11 mouse cellular contexts compared by ENCODE assay signal in genomic region chr15:78354958-78355357, GRCm38 (mm10). TPM values are rescaled to one million over a fixed set of nuclear protein-coding genes. Genes with fewer than 3 reads are reported as not detected.
DNase-seq lines count a peak whose midpoint lies in the region; ATAC-seq and TF ChIP-seq lines count a peak whose summit lies in the region.
"Had no signal": no experiment of that assay in that cellular context is flagged by ENCODE, and none has a peak within 500 bp of the region (broad histone marks: within the 10 kb centered on the region; RNA-seq: fewer than 3 reads in every experiment).

No protein-coding gene starts in this region.

- H3K36me3 ChIP-seq in limb, embryonic 11.5 days (ENCODE audit: control insufficient read depth, insufficient read depth, low read length), result no peaks in the 10 kb centered on the region
- H3K36me3 ChIP-seq in limb, embryonic 10.5 days, result no peaks in the 10 kb centered on the region
- no peaks in the 10 kb centered on the region for H3K36me3 ChIP-seq in embryonic facial prominence, embryonic 10.5 days (replicated peaks)
- no peaks in the 10 kb centered on the region for H3K36me3 ChIP-seq in liver, postnatal 0 days (replicated peaks; ENCODE audit: insufficient read depth, low read length)
- no peaks in the 10 kb centered on the region for H3K36me3 ChIP-seq in splenic B cell, adult 2 months (ENCODE audit: control insufficient read depth, insufficient read depth, low read length, poor library complexity, severe bottlenecking)

- 0% methylated on average over 1 of the region's 1 CpGs for WGBS in cerebellum, adult 2 months
- 0% methylated on average over 1 of the region's 1 CpGs for WGBS in limb, embryonic 11.5 days
- WGBS in limb, embryonic 10.5 days, result 0% methylated on average over 1 of the region's 1 CpGs
- 0% methylated on average over 1 of the region's 1 CpGs for WGBS in embryonic facial prominence, embryonic 10.5 days
- 0% methylated on average over 1 of the region's 1 CpGs for WGBS in liver, postnatal 0 days (ENCODE audit: insufficient replicate concordance)

- H3K4me2 ChIP-seq in limb, embryonic 11.5 days (ENCODE audit: low read depth, severe bottlenecking), result no peak overlapping the region
- H3K4me2 ChIP-seq in liver, postnatal 0 days (ENCODE audit: low read depth, low read length), result no peak overlapping the region

- H3K4me3 ChIP-seq in cerebellum, adult 2 months (replicated peaks; ENCODE audit: insufficient read depth, low read depth, low read length), result no peak overlapping the region
- H3K4me3 ChIP-seq in limb, embryonic 11.5 days (ENCODE audit: low read depth, low read length), result no peak overlapping the region
- H3K4me3 ChIP-seq in limb, embryonic 10.5 days, result no peak overlapping the region
- H3K4me3 ChIP-seq in embryonic facial prominence, embryonic 10.5 days, result no peak overlapping the region
- H3K4me3 ChIP-seq in liver, postnatal 0 days (ENCODE audit: low read depth, low read length), result no peak overlapping the region

- no peaks in the 10 kb centered on the region for H3K9me3 ChIP-seq in limb, embryonic 11.5 days (ENCODE audit: control insufficient read depth, low read length)
- H3K9me3 ChIP-seq in limb, embryonic 10.5 days (replicated peaks), result no peaks in the 10 kb centered on the region
- no peaks in the 10 kb centered on the region for H3K9me3 ChIP-seq in embryonic facial prominence, embryonic 10.5 days
- H3K9me3 ChIP-seq in liver, postnatal 0 days (ENCODE audit: low read length), result no peaks in the 10 kb centered on the region
- H3K9me3 ChIP-seq: G1E had no signal

- no peak overlapping the region for H3K9ac ChIP-seq in limb, embryonic 11.5 days (ENCODE audit: low read length)
- no peak overlapping the region for H3K9ac ChIP-seq in liver, postnatal 0 days (replicated peaks)

- no peaks in the 10 kb centered on the region for H3K4me1 ChIP-seq in cerebellum, adult 2 months (ENCODE audit: control insufficient read depth, insufficient read depth, low read length)
- no peaks in the 10 kb centered on the region for H3K4me1 ChIP-seq in limb, embryonic 11.5 days (ENCODE audit: control insufficient read depth, insufficient read depth, low read length)
- H3K4me1 ChIP-seq in limb, embryonic 10.5 days, result no peaks in the 10 kb centered on the region
- no peaks in the 10 kb centered on the region for H3K4me1 ChIP-seq in embryonic facial prominence, embryonic 10.5 days
- peaks cover 3% of the 10 kb centered on the region; the same call in 1 of the 2 replicates for H3K4me1 ChIP-seq in liver, postnatal 0 days (ENCODE audit: insufficient read depth)

- H3K27me3 ChIP-seq in cerebellum, adult 2 months (ENCODE audit: control insufficient read depth, insufficient read depth, low read length), result no peaks in the 10 kb centered on the region; the same call in 1 of the 2 replicates
- no peaks in the 10 kb centered on the region for H3K27me3 ChIP-seq in limb, embryonic 11.5 days (ENCODE audit: control insufficient read depth, insufficient read depth, low read length)
- 0 out of 2 replicates have a peak, but pooled peaks cover 6% of the 10 kb centered on the region for H3K27me3 ChIP-seq in limb, embryonic 10.5 days (ENCODE audit: low read depth, poor library complexity, severe bottlenecking)
- no peaks in the 10 kb centered on the region for H3K27me3 ChIP-seq in embryonic facial prominence, embryonic 10.5 days (replicated peaks; ENCODE audit: low read depth, poor library complexity, severe bottlenecking)
- no peaks in the 10 kb centered on the region for H3K27me3 ChIP-seq in liver, postnatal 0 days (ENCODE audit: insufficient read depth, low read length)
- H3K27me3 ChIP-seq in splenic B cell, adult 2 months (ENCODE audit: control insufficient read depth, insufficient read depth, low read length, poor library complexity, severe bottlenecking), result no peaks in the 10 kb centered on the region

- no peak for ATAC-seq in limb, embryonic 11.5 days (ENCODE audit: insufficient number of reproducible peaks, low FRiP score, low TSS enrichment, low read depth)
- peak; percentile 57; the same call in 1 of the 2 replicates for ATAC-seq in liver, postnatal 0 days

- TF ChIP-seq CTCF in cerebellum, adult 2 months (IDR thresholded peaks at IDR 0.05; ENCODE audit: borderline replicate concordance, insufficient read depth, low read depth, low read length), result peak; percentile 57
- peak; percentile 80 for TF ChIP-seq CTCF in liver, postnatal 0 days (IDR thresholded peaks at IDR 0.05; ENCODE audit: low read depth)

- DNase-seq in cerebellum, adult 2 months, result peak; percentile 23 to 30
- DNase-seq in cerebellum, adult 9-11 months, result no peak
- DNase-seq in limb, embryonic 11.5 days (ENCODE audit: low spot score), result peak; percentile 27
- no peak for DNase-seq in limb, embryonic 10.5 days (ENCODE audit: low spot score)
- DNase-seq in adrenal gland, adult 18-20 months (ENCODE audit: low spot score in 2 of 2), result peak; percentile 46 to 52
- peak; percentile 19 for DNase-seq in embryonic facial prominence, embryonic 10.5 days (ENCODE audit: low spot score)
- DNase-seq in liver, postnatal 0 days, result peak; percentile 62
- DNase-seq in splenic B cell, adult 2 months (ENCODE audit: low read depth, low spot score), result peak; percentile 63

- H3K27ac ChIP-seq in cerebellum, adult 2 months (ENCODE audit: insufficient read depth, low read length), result no peak overlapping the region
- no peak overlapping the region for H3K27ac ChIP-seq in limb, embryonic 11.5 days (replicated peaks; ENCODE audit: low read depth, low read length)
- H3K27ac ChIP-seq in limb, embryonic 10.5 days, result no peak overlapping the region
- H3K27ac ChIP-seq in embryonic facial prominence, embryonic 10.5 days (replicated peaks), result no peak overlapping the region
- H3K27ac ChIP-seq in liver, postnatal 0 days (ENCODE audit: low read depth), result no peak overlapping the region

- TF ChIP-seq EP300 in liver, postnatal 0 days (IDR thresholded peaks at IDR 0.05; ENCODE audit: low read depth), result no peak

- TF ChIP-seq POLR2A in cerebellum, adult 2 months (IDR thresholded peaks at IDR 0.05; ENCODE audit: borderline replicate concordance, insufficient read depth, low read length), result no peak

RNA-seq across cellular contexts. Expression of gene Csf2rb, which starts 29.4 kb away (rescaled TPM):
- 0.30 and 0.33 TPM in 2 replicates for polyA plus RNA-seq in cerebellum, adult 2 months (2012; rRNA removed)
- polyA plus RNA-seq in limb, embryonic 11.5 days (2014; fragmentation: Nextera tagmentation; extraction: Ambion mirVana), result 1.3 and 1.5 TPM in 2 replicates
- 1.5 and 3.3 TPM in 2 replicates for polyA plus RNA-seq in limb, embryonic 10.5 days (2016; fragmentation: Nextera tagmentation; extraction: Ambion mirVana)
- total RNA-seq in adrenal gland, adult 18-20 months (2021), result 1 to 10 TPM; 5.6 to 8.4 TPM
- polyA plus RNA-seq in embryonic facial prominence, embryonic 10.5 days (2016; fragmentation: Nextera tagmentation; extraction: Ambion mirVana), result 2.1 and 2.2 TPM in 2 replicates
- 8.9 and 9.6 TPM in 2 replicates for polyA plus RNA-seq in liver, postnatal 0 days (2015; fragmentation: Nextera tagmentation; extraction: Ambion mirVana)

RNA-seq across cellular contexts. Expression of gene Tex33, which starts 40.8 kb away (rescaled TPM):
- 0.13 TPM in 1 of 2 replicates, not detected in the other for polyA plus RNA-seq in cerebellum, adult 2 months (2012; rRNA removed)
- polyA plus RNA-seq in limb, embryonic 11.5 days (2014; fragmentation: Nextera tagmentation; extraction: Ambion mirVana), result not detected in 2 replicates
- polyA plus RNA-seq in limb, embryonic 10.5 days (2016; fragmentation: Nextera tagmentation; extraction: Ambion mirVana), result not detected in 2 replicates
- not detected for total RNA-seq in adrenal gland, adult 18-20 months (2021)
- polyA plus RNA-seq in embryonic facial prominence, embryonic 10.5 days (2016; fragmentation: Nextera tagmentation; extraction: Ambion mirVana), result not detected in 2 replicates
- polyA plus RNA-seq in liver, postnatal 0 days (2015; fragmentation: Nextera tagmentation; extraction: Ambion mirVana), result not detected in 2 replicates
- total RNA-seq: heart, adult 18-20 months had no signal
- polyA plus RNA-seq: G1E; liver, embryonic 16.5 days had no signal

RNA-seq across cellular contexts. Expression of gene Csf2rb2, which starts 49.4 kb away (rescaled TPM):
- 0.20 and 0.24 TPM in 2 replicates for polyA plus RNA-seq in cerebellum, adult 2 months (2012; rRNA removed)
- 0.33 and 0.39 TPM in 2 replicates for polyA plus RNA-seq in limb, embryonic 11.5 days (2014; fragmentation: Nextera tagmentation; extraction: Ambion mirVana)
- polyA plus RNA-seq in limb, embryonic 10.5 days (2016; fragmentation: Nextera tagmentation; extraction: Ambion mirVana), result 0.40 and 0.45 TPM in 2 replicates
- 1 to 10 TPM in 1 of 2 experiments, under 1 TPM in 1; 0.73 to 1.5 TPM for total RNA-seq in adrenal gland, adult 18-20 months (2021)
- polyA plus RNA-seq in embryonic facial prominence, embryonic 10.5 days (2016; fragmentation: Nextera tagmentation; extraction: Ambion mirVana), result 0.48 and 0.51 TPM in 2 replicates
- 2.2 and 2.6 TPM in 2 replicates for polyA plus RNA-seq in liver, postnatal 0 days (2015; fragmentation: Nextera tagmentation; extraction: Ambion mirVana)

RNA-seq across cellular contexts. Expression of gene Tst, which starts 50.7 kb away (rescaled TPM):
- 84.3 and 86.1 TPM in 2 replicates for polyA plus RNA-seq in cerebellum, adult 2 months (2012; rRNA removed)
- polyA plus RNA-seq in limb, embryonic 11.5 days (2014; fragmentation: Nextera tagmentation; extraction: Ambion mirVana), result 7.7 and 7.8 TPM in 2 replicates
- 8.1 and 8.5 TPM in 2 replicates for polyA plus RNA-seq in limb, embryonic 10.5 days (2016; fragmentation: Nextera tagmentation; extraction: Ambion mirVana)
- total RNA-seq in adrenal gland, adult 18-20 months (2021), result 100 to 1,000 TPM; 207 to 261 TPM
- 10.4 and 12.7 TPM in 2 replicates for polyA plus RNA-seq in embryonic facial prominence, embryonic 10.5 days (2016; fragmentation: Nextera tagmentation; extraction: Ambion mirVana)
- polyA plus RNA-seq in liver, postnatal 0 days (2015; fragmentation: Nextera tagmentation; extraction: Ambion mirVana), result 361 and 363 TPM in 2 replicates

RNA-seq across cellular contexts. Expression of gene Mpst, which starts 51.3 kb away (rescaled TPM):
- 67.2 and 68.4 TPM in 2 replicates for polyA plus RNA-seq in cerebellum, adult 2 months (2012; rRNA removed)
- polyA plus RNA-seq in limb, embryonic 11.5 days (2014; fragmentation: Nextera tagmentation; extraction: Ambion mirVana), result 1.7 and 2.3 TPM in 2 replicates
- polyA plus RNA-seq in limb, embryonic 10.5 days (2016; fragmentation: Nextera tagmentation; extraction: Ambion mirVana), result 1.1 and 2.1 TPM in 2 replicates
- 10 to 100 TPM; 38.7 to 48.5 TPM for total RNA-seq in adrenal gland, adult 18-20 months (2021)
- 0.98 and 1.1 TPM in 2 replicates for polyA plus RNA-seq in embryonic facial prominence, embryonic 10.5 days (2016; fragmentation: Nextera tagmentation; extraction: Ambion mirVana)
- polyA plus RNA-seq in liver, postnatal 0 days (2015; fragmentation: Nextera tagmentation; extraction: Ambion mirVana), result 4.3 and 7.0 TPM in 2 replicates

Comparison
In these comparisons a context has a peak if more than half of its experiments do, and no peak if none do; other contexts are left out.
1. DNase-seq: peak in cerebellum, adult 2 months (2 of 2), limb, embryonic 11.5 days (single experiment), adrenal gland, adult 18-20 months (2 of 2), embryonic facial prominence, embryonic 10.5 days (single experiment), liver, postnatal 0 days (single experiment) and splenic B cell, adult 2 months (single experiment); none in cerebellum, adult 9-11 months (single experiment) and limb, embryonic 10.5 days (single experiment).